Mouse (Mus musculus) olfactory bulb, adult 2 months (tissue): ENCODE measurements around the gene Six5. TPM values are rescaled to one million over a fixed set of nuclear protein-coding genes. Genes with fewer than 3 reads are reported as not detected.

Experiments used
- H3K27ac ChIP-seq: fragments of 200-500 bp; 2 replicates; pipeline ENCODE4 v1.5.1; 2012; ENCODE audit warnings: low read depth, low read length; ENCODE audit not compliant: insufficient read depth
- H3K4me1 ChIP-seq: fragments of 200-500 bp; 2 replicates; pipeline ENCODE4 v1.6.1; 2012; ENCODE audit warnings: low read length; ENCODE audit not compliant: control insufficient read depth, insufficient read depth
- H3K4me3 ChIP-seq: fragments of 200-500 bp; 2 replicates; pipeline ENCODE4 v1.5.1; 2012; ENCODE audit warnings: mild to moderate bottlenecking, low read depth, low read length, moderate library complexity; ENCODE audit not compliant: insufficient read depth
- CTCF ChIP-seq: fragments of 200-500 bp; IDR thresholded peaks from 2 replicates; pipeline ENCODE4 v1.5.1; 2012; ENCODE audit warnings: low read depth, mild to moderate bottlenecking, low read length, moderate library complexity; ENCODE audit not compliant: insufficient read depth
- POLR2A ChIP-seq: fragments of 200-500 bp; IDR thresholded peaks from 2 replicates; pipeline ENCODE4 v1.6.1; 2012; ENCODE audit warnings: mild to moderate bottlenecking, low read depth, low read length, moderate library complexity; ENCODE audit not compliant: insufficient read depth
- WGBS: fragments of 180-500 bp; shearing (Covaris S2); methylation state at CpG from one replicate; pipeline ENCODE4 v1.1.7; 2018; 5-methylcytosine and 5-hydroxymethylcytosine counted together
- polyA plus RNA-seq: library from polyadenylated mRNA; stranded (reverse); fragments of >200 nt; gene quantifications from 2 replicates; pipeline ENCODE4 v1.2.4, GENCODE M21; 2012; ENCODE audit warnings: low replicate concordance; ENCODE audit not compliant: missing spikeins, insufficient read depth, insufficient read length

The Six5 gene
- polyA plus RNA-seq, 1 experiment: not detected

DNA sequence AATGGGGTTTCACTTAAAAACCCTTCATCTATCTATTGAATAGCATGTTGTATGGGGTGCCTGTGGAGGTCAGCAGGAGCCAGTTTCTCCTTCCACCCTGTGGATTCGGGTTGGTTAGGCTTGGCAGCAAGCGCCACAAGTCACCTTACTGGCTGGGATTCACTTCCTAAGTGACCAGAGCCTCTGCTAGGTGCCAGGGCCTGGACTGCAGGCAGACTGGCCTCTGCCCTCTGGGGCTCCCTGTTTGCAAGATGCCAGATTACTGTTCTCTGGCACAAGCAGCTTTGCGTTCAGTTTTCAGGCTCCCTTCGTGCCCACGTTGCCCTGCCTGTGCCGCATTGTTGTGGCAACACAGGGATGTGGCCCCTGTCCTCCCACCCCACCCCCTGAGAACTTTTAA is 30.3 kb downstream of the Six5 start:
- no peak overlapping the region for H3K27ac ChIP-seq
- WGBS: 84% methylated on average over 6 of the region's 6 CpGs
- H3K4me1 ChIP-seq: peaks cover 2% of the 10 kb centered on the region; the same call in 1 of the 2 replicates
- TF ChIP-seq CTCF: no peak
- no peak for TF ChIP-seq POLR2A
- no peak overlapping the region for H3K4me3 ChIP-seq

DNA sequence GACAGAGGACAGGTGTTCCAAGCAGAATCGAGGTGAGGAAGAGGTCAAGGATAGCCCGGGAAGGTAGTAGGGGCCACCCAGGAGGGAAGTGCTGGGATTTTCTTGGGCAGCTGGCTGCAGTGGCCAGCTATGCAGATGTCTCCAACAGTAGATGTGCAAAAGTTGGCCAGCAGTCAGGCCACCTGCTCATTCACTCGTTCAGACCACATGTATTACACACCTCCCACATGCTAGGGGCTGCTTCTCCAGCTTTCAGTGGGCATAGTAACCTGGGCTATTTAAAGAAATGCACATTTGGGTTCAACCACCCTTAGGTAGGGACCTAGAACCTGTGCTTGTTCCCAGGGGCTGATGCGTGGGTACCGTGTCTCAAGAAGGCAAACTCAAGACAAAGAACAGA is 33.4 kb downstream of the Six5 start:
- no peak overlapping the region for H3K27ac ChIP-seq
- H3K4me1 ChIP-seq: 0 out of 2 replicates have a peak, but pooled peaks cover 7% of the 10 kb centered on the region
- WGBS: 87% methylated on average over 5 of the region's 5 CpGs
- TF ChIP-seq POLR2A (no peak), CTCF (no peak)
- no peak overlapping the region for H3K4me3 ChIP-seq

DNA sequence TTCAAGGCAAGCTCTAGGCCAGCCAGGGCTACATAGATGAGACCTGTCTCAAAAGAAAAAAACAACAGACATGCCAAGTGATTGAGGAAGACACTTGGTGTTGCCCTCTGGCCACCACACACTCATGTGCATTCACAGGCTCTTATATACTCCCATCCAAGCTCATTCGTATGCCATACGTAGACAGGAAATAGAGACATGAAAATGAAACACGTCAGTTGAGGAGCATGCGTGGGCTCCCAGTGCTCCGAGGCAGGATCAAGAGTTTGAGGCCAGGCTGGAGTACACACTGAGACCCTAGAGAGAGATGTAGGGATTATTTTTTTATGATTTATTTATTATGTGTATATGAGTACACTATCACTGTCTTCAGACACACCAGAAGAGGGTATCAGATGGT is 35.0 kb downstream of the Six5 start:
- TF ChIP-seq CTCF (no peak), POLR2A (no peak)
- Histone ChIP-seq H3K4me3 (no peak overlapping the region), H3K4me1 (0 out of 2 replicates have a peak, but pooled peaks cover 7% of the 10 kb centered on the region), H3K27ac (no peak overlapping the region)
- 96% methylated on average over 5 of the region's 5 CpGs for WGBS

DNA sequence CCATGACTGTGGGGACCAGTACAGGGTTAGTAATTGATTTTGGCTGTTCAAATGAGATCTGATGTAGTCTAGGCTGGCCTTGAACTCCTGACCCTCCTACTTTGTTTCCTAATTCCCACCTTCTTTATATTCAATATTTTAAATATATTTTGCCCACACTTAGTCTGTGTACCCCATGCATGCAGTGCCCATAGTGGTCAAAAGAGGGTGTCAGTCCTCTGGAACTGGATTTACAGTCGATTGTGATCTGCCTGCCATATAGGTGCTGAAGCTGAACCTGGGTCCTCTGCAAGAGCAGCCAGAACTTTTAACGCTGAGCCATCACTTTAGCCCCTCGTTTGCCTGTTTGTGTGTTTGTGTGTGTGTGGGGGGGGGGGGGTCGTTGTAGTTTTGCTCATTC is 36.3 kb downstream of the Six5 start:
- Histone ChIP-seq H3K27ac (peak overlapping the region; percentile 85), H3K4me3 (no peak overlapping the region), H3K4me1 (0 out of 2 replicates have a peak, but pooled peaks cover 7% of the 10 kb centered on the region)
- WGBS: 13% methylated on average over 4 of the region's 4 CpGs
- TF ChIP-seq CTCF: no peak
- TF ChIP-seq POLR2A: no peak

DNA sequence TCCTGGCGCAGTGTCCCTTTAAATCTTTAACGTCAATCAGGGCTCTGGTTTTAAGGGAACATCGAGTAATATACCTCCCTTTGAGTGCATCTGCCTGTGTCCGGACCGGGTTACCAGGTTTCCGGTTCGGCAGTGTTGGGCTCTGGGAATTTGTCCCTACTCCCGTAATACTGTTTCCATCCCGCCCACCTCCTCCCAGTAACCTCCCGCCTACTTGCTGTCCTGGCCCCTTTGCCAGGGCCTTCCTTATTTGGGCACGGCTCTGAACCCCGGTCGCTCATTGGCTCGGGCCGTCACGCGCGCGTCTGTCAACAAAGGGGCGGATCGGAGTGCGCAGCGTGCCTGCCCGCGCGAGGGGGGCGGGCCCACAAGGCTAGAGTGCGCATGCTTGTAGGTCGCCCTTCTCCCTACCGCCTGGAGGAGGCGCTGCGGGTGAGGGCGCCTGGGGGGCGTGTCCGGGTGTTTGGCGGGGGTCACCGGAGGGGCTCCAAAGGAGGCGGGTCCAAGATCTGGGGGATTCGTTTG is 37.0 kb downstream of the Six5 start:
- peak overlapping the region; percentile 55 for H3K4me3 ChIP-seq
- H3K27ac ChIP-seq: peak overlapping the region; percentile 85
- TF ChIP-seq CTCF: peak; percentile 96
- TF ChIP-seq POLR2A: peak; percentile 39; the same call in 1 of the 2 replicates
- under 1% methylated on average over 39 of the region's 39 CpGs for WGBS
- 0 out of 2 replicates have a peak, but pooled peaks cover 7% of the 10 kb centered on the region for H3K4me1 ChIP-seq

DNA sequence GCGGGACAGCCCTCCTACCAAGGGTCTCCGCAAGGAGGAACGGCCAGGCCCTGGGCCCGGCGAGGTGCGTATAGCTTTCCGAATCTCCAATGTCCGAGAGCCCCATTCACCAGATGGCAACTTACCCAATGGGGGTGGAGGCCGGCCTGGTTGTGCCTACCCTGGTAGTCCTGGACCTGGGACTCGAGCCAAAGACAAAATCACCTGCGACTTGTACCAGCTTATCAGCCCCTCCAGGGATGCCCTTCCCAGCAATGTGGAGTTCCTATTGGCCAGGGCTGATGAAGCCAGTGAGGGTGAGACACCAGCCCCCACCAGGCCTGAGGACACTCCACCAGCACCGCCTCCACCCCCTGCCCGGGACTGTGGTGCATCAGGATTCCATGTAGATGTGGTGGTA is 41.8 kb downstream of the Six5 start:
- Histone ChIP-seq H3K4me1 (0 out of 2 replicates have a peak, but pooled peaks cover 7% of the 10 kb centered on the region), H3K4me3 (no peak overlapping the region), H3K27ac (no peak overlapping the region)
- 95% methylated on average over 13 of the region's 13 CpGs for WGBS
- TF ChIP-seq CTCF: no peak
- TF ChIP-seq POLR2A: no peak

DNA sequence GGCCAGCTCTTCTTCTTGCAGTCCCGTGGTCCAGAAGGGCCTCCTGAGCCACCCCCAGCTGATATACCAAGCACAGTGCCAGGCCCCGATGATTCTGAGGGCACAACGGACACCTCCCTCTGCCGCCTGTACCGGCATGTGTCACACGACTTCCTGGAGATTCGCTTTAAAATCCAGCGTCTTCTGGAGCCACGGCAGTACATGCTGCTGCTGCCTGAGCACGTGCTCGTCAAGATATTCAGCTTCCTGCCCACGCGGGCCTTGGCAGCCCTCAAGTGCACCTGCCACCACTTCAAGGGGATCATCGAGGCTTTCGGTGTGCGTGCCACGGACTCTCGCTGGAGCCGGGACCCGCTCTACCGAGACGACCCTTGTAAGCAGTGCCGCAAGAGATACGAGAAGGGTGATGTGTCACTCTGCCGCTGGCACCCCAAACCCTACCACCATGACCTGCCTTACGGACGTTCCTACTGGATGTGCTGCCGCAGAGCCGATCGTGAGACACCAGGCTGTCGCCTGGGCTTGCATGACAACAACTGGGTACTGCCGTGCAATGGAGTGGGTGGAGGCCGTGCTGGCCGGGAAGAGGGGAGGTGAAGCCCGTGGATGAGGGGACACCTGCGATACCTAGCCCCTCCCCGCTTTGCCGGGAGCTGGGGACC is 42.4 kb downstream of the Six5 start:
- Histone ChIP-seq H3K27ac (no peak overlapping the region), H3K4me3 (no peak overlapping the region), H3K4me1 (0 out of 2 replicates have a peak, but pooled peaks cover 5% of the 10 kb centered on the region)
- 87% methylated on average over 38 of the region's 38 CpGs for WGBS
- no peak for TF ChIP-seq POLR2A
- no peak for TF ChIP-seq CTCF

DNA sequence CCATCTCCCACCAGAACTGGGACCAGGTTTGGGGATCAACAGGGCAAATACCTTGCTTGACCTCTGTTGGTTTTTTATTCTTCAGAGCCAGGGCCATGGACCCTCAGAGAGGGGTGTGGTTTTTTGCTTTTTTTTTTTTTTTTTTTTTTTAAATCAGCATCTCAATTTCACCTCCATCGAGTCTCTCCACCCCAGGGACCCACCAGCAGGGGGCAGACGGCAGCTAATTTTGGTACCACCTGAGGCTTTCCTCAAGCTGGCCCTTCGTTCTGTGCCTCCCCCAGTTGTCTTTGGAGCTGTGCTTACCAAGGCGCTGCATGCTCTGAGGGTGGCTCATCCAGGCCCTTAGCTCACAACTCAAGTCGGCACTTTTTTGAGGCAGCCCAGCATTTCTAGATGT is 43.0 kb downstream of the Six5 start:
- TF ChIP-seq CTCF (no peak), POLR2A (no peak)

DNA sequence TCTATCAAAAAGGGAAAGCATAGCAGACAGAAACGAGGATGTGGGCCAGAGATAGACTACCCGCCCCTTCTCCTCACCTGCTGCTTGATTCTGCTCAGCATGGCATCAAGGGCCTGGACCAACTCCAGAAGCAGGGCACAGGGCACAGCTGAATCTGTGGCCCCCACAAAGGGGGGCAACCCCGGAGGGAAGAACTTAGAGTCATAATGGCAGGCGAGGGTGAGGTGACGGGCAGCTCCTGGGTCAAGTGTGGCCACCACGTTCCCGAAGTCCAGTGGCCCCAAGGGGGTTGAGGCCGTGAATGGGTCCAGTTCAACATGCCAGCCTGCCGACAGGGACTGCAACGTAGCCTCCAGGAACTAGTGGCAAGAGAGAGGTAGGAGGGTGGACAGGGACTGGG is 52.4 kb downstream of the Six5 start:
- no peak overlapping the region for H3K27ac ChIP-seq
- WGBS: 86% methylated on average over 10 of the region's 10 CpGs
- no peak overlapping the region for H3K4me3 ChIP-seq
- H3K4me1 ChIP-seq: peaks cover 20% of the 10 kb centered on the region
- TF ChIP-seq POLR2A (no peak), CTCF (no peak)

More for the DNA sequence above, 43.0 kb downstream of the Six5 start:
- H3K27ac ChIP-seq: no peak overlapping the region
- 32% methylated on average over 5 of the region's 5 CpGs for WGBS
- H3K4me3 ChIP-seq: no peak overlapping the region
- 0 out of 2 replicates have a peak, but pooled peaks cover 4% of the 10 kb centered on the region for H3K4me1 ChIP-seq
